Mouse (Mus musculus): ENCODE measurements around the gene Ube2s. TPM values are rescaled to one million over a fixed set of nuclear protein-coding genes. Genes with fewer than 3 reads are reported as not detected.
"Not testable (repeated sequence)": the region's sequence is repeated elsewhere in the genome, so short reads cannot be mapped to it uniquely, and the experiment has no call there.

Ube2s gene
- polyA plus RNA-seq (2015; fragmentation: Nextera tagmentation; extraction: Ambion mirVana), result 281 and 301 TPM in 2 replicates

GRCm38 (mm10) chr7:4812303-4813104 lies at the start of gene Ube2s:
TSS of gene Ube2s (minus strand) at chr7:4812590.
- H3K4me3 ChIP-seq (replicated peaks), result peak within 1 kb of the TSS; percentile 79
- peak; percentile 99 for ATAC-seq
- peak within 1 kb of the TSS; percentile 94 for H3K27ac ChIP-seq
- H3K9me3 ChIP-seq, result no peaks in the 10 kb centered on the region
- H3K4me1 ChIP-seq (replicated peaks), result peaks cover 31% of the 10 kb centered on the region
- H3K27me3 ChIP-seq, result no peaks in the 10 kb centered on the region
- peak within 1 kb of the TSS; percentile 99 for H3K9ac ChIP-seq (replicated peaks)
- under 1% methylated on average over 62 of the region's 62 CpGs for WGBS
- H3K4me2 ChIP-seq (replicated peaks), result peak within 1 kb of the TSS; percentile 90
- peaks cover 22% of the 10 kb centered on the region for H3K36me3 ChIP-seq

- H3K4me1 ChIP-seq (replicated peaks); H3K36me3 ChIP-seq; H3K9me3 ChIP-seq; H3K27ac ChIP-seq; ATAC-seq; H3K9ac ChIP-seq (replicated peaks); H3K4me3 ChIP-seq (replicated peaks); H3K27me3 ChIP-seq; H3K4me2 ChIP-seq (replicated peaks): not testable (repeated sequence)
- WGBS, result 86% methylated on average over 3 of the region's 3 CpGs
Observed at GRCm38 (mm10) chr7:4860926-4861325, 48.5 kb upstream of the Ube2s start.

DNA sequence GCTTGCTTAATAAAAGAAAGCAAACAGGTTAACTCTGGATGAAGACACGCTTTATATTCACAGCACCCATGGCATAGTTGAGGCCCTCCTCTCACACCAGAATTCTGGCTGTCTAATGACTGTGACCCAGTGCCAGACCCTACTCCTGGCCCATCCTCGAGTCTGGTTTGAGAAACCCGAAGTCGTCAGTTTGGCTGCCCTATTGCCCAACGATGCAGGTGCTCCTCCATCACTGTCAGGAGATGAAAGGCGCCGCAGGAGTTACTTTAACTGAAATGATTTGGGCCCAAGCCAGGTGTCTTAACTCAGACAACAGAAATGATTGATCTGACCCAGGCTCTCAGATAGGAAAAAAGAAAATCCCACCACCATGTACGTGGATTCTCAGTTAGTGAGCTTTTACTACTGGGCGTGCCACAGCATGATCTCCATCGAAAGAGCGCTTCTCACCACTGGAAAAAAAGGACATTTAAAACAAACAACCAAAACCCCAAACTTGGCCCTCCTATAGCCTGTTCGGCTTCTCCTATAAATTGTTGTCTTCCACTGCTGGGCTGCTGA lies 47.1 kb upstream of the Ube2s start:
- no peaks in the 10 kb centered on the region for H3K27me3 ChIP-seq
- no peaks in the 10 kb centered on the region for H3K9me3 ChIP-seq
- no peak overlapping the region for H3K27ac ChIP-seq
- H3K9ac ChIP-seq (replicated peaks), result no peak overlapping the region
- no peak overlapping the region for H3K4me2 ChIP-seq (replicated peaks)
- 83% methylated on average over 12 of the region's 12 CpGs for WGBS
- no peaks in the 10 kb centered on the region for H3K4me1 ChIP-seq (replicated peaks)
- H3K4me3 ChIP-seq (replicated peaks), result no peak overlapping the region
- no peaks in the 10 kb centered on the region for H3K36me3 ChIP-seq
- no peak for ATAC-seq

DNA sequence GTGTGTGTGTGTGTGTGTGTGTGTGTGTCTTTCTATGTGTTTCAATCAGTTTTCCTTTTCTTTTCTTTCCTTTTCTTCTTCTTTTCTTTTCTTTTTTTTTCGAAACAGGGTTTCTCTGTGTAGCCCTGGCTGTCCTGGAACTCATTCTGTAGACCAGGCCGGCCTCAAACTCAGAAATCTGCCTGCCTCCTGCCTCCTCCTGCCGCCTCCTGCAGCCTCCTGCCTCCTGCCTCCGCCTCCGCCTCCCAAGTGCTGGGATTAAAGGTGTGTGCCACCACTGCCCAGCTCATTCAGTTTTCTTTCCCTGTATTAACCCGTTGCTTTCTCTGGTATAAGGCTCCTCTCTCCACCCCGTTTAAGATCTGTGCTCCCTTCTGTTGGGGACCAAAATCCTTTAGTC lies 44.9 kb upstream of the Ube2s start:
- H3K27me3 ChIP-seq, result no peaks in the 10 kb centered on the region
- no peak overlapping the region for H3K9ac ChIP-seq (replicated peaks)
- H3K4me3 ChIP-seq (replicated peaks), result no peak overlapping the region
- H3K27ac ChIP-seq, result no peak overlapping the region
- no peaks in the 10 kb centered on the region for H3K36me3 ChIP-seq
- H3K4me2 ChIP-seq (replicated peaks), result no peak overlapping the region
- H3K4me1 ChIP-seq (replicated peaks), result no peaks in the 10 kb centered on the region
- no peak for ATAC-seq
- H3K9me3 ChIP-seq, result no peaks in the 10 kb centered on the region
- 55% methylated on average over 6 of the region's 7 CpGs for WGBS

GRCm38 (mm10) chr7:4856508-4856907 lies 44.1 kb upstream of the Ube2s start:
- Histone ChIP-seq H3K9ac (replicated peaks) (no peak overlapping the region), H3K4me3 (replicated peaks) (no peak overlapping the region), H3K36me3 (no peaks in the 10 kb centered on the region), H3K4me1 (replicated peaks) (no peaks in the 10 kb centered on the region), H3K9me3 (no peaks in the 10 kb centered on the region), H3K27me3 (no peaks in the 10 kb centered on the region), H3K27ac (no peak overlapping the region), H3K4me2 (replicated peaks) (no peak overlapping the region)
- no peak for ATAC-seq
- WGBS, result 87% methylated on average over 9 of the region's 9 CpGs

GRCm38 (mm10) chr7:4853613-4854012 lies 41.2 kb upstream of the Ube2s start:
- H3K36me3 ChIP-seq, result no peaks in the 10 kb centered on the region
- H3K4me1 ChIP-seq (replicated peaks), result no peaks in the 10 kb centered on the region
- no peak overlapping the region for H3K9ac ChIP-seq (replicated peaks)
- no peaks in the 10 kb centered on the region for H3K9me3 ChIP-seq
- no peak overlapping the region for H3K4me3 ChIP-seq (replicated peaks)
- 89% methylated on average over 3 of the region's 3 CpGs for WGBS
- ATAC-seq, result no peak
- H3K27me3 ChIP-seq, result peaks cover 4% of the 10 kb centered on the region; the same call in 1 of the 2 replicates
- H3K27ac ChIP-seq, result no peak overlapping the region
- no peak overlapping the region for H3K4me2 ChIP-seq (replicated peaks)

DNA sequence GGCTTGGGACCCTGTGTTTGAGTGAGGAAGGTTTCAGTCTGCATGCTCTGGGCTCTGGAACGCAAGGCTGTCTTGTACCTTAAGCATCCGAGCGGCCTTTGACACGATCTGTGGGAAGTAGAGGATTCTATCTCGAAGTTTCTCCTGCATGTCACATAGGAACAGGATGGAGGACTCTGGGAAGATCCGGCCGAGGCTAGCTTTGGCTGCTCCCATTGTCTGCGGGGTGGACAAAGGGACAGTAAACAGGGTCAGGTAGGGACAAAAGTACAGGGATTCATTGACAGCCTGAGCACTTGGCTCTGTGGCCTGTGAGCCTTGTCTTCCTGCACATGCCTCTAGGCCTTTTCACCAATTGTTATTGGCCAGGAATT lies 38.9 kb upstream of the Ube2s start:
- Histone ChIP-seq H3K9ac (replicated peaks) (no peak overlapping the region), H3K27ac (no peak overlapping the region), H3K4me3 (replicated peaks) (no peak overlapping the region), H3K4me2 (replicated peaks) (no peak overlapping the region), H3K36me3 (no peaks in the 10 kb centered on the region), H3K4me1 (replicated peaks) (no peaks in the 10 kb centered on the region), H3K27me3 (peaks cover 9% of the 10 kb centered on the region), H3K9me3 (no peaks in the 10 kb centered on the region)
- ATAC-seq, result no peak
- WGBS, result 68% methylated on average over 8 of the region's 8 CpGs

DNA sequence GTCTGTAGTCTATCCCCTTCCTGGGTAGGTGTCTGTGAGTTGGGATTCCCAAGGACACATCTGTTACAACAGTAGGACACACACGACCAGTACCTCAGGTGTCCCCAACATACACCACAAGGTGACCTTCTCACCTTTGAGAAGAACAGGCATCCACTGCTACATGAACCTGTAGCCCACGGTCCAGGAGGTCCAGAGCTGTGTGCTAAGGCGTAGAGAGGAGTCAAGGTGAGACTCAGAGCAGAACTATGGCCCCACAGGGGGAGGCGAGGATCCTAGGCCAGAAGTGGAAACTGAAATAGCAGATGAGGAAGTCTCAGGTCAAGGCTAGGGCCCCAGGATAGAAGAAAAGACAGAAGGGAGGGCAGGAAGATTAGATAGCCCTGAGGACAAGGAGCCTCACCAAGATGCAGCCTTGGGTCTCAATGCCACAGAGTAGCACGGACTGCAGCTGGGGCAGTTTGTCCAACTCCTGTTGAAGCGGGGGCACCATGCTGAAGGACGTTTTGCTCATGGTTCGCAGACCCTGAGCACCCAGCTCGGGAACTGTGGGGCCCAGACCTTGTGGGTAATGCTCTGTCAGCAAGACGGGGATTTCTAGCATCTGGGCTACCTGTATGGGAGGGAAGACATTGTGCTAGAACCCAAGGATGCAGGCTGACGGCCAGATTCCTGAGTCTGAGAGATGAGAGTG lies 38.4 kb upstream of the Ube2s start:
- no peak for ATAC-seq
- Histone ChIP-seq H3K36me3 (no peaks in the 10 kb centered on the region), H3K4me3 (replicated peaks) (no peak overlapping the region), H3K4me2 (replicated peaks) (no peak overlapping the region), H3K4me1 (replicated peaks) (no peaks in the 10 kb centered on the region), H3K27me3 (peaks cover 13% of the 10 kb centered on the region), H3K9me3 (no peaks in the 10 kb centered on the region), H3K9ac (replicated peaks) (no peak overlapping the region), H3K27ac (no peak overlapping the region)
- WGBS, result 79% methylated on average over 11 of the region's 11 CpGs

DNA sequence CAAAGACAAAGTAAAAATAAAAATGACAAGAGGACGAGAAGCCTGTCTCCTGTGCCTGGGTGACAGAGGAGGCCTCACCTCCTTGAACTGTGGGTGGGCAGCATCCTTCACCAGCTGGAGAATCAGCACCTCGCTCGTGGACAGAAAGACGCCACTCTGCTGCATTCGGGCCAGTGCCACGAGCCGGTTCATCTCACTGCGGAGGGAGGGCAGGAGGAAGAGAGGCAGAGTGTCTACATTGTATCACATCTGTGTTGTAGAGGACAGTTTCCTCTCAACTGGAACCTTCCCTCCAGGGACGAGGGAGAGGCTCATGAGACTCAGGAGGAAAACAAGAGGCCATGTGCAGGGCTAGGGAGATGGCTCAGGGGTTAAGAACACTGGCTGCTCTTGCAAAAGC lies 37.0 kb upstream of the Ube2s start:
- 63% methylated on average over 9 of the region's 9 CpGs for WGBS
- Histone ChIP-seq H3K4me3 (replicated peaks) (no peak overlapping the region), H3K9me3 (no peaks in the 10 kb centered on the region), H3K36me3 (no peaks in the 10 kb centered on the region), H3K4me1 (replicated peaks) (peaks cover 7% of the 10 kb centered on the region), H3K27ac (no peak overlapping the region), H3K9ac (replicated peaks) (no peak overlapping the region), H3K4me2 (replicated peaks) (no peak overlapping the region), H3K27me3 (peaks cover 19% of the 10 kb centered on the region)
- ATAC-seq, result no peak

DNA sequence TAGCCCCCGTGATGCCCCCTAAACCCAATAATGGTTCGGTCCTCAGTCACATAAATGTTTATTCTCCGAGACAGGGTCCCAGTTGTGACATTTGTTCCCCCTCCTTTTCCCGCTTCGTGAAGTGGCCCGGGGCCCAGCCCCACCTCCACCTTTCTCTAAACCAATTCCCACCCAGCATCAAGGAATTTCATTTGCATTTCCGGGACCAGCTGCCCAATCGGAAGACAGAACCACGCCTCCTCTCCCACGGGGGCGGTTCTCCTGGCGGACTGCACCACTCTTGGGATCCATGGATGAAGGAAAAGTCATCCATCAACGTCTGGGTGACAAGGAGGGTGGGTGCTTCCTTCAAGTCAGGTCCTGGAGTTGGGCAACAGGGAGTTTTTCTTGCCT lies 32.5 kb upstream of the Ube2s start:
- Histone ChIP-seq H3K4me1 (replicated peaks) (peaks cover 36% of the 10 kb centered on the region), H3K27me3 (peaks cover 43% of the 10 kb centered on the region), H3K27ac (peak overlapping the region; percentile 84), H3K4me2 (replicated peaks) (peak overlapping the region; percentile 88), H3K4me3 (replicated peaks) (peak overlapping the region; percentile 64), H3K9ac (replicated peaks) (peak overlapping the region; percentile 76), H3K36me3 (no peaks in the 10 kb centered on the region), H3K9me3 (no peaks in the 10 kb centered on the region)
- ATAC-seq, result peak; percentile 75
- 0% methylated on average over 13 of the region's 13 CpGs for WGBS

- H3K27ac ChIP-seq, result peak within 1 kb of the TSS; percentile 84
- H3K36me3 ChIP-seq, result no peaks in the 10 kb centered on the region
- H3K9ac ChIP-seq (replicated peaks), result peak within 1 kb of the TSS; percentile 76
- H3K4me3 ChIP-seq (replicated peaks), result peak within 1 kb of the TSS; percentile 64
- H3K27me3 ChIP-seq, result peaks cover 44% of the 10 kb centered on the region
- no peaks in the 10 kb centered on the region for H3K9me3 ChIP-seq
- under 1% methylated on average over 41 of the region's 41 CpGs for WGBS
- peak within 1 kb of the TSS; percentile 88 for H3K4me2 ChIP-seq (replicated peaks)
- ATAC-seq, result peak; percentile 80
- peaks cover 36% of the 10 kb centered on the region for H3K4me1 ChIP-seq (replicated peaks)
Observed at GRCm38 (mm10) chr7:4844245-4844916, 32.0 kb upstream of the Ube2s start, which contains the start of gene Shisa7. TSS of gene Shisa7 (minus strand) at chr7:4844696.
